Mouse (Mus musculus) left cerebral cortex, adult 9 months (tissue): ENCODE data around the gene Ccdc92b.
A peak's percentile ranks its signal among the peaks of the same experiment; 100 is the strongest.
"Not testable (repeated sequence)": the region's sequence is repeated elsewhere in the genome, so short reads cannot be mapped to it uniquely, and the experiment has no call there.

ENCODE experiments used
- DNase-seq, 2 experiments: peaks; one replicate each; pipeline ENCODE4 v3.0.0; 2022; ENCODE audit warnings: low spot score in 2 of 2

Gene Ccdc92b

GRCm38 (mm10) chr11:74619201-74619955 lies at the start of gene Ccdc92b:
Gene Ccdc92b (plus strand): TSS chr11:74619605.
- DNase-seq, result peak in 1 of 2 experiments; percentile 65

- no peak for DNase-seq
Measured at GRCm38 (mm10) chr11:74569735-74570134, 49.7 kb upstream of the Ccdc92b start.

DNA sequence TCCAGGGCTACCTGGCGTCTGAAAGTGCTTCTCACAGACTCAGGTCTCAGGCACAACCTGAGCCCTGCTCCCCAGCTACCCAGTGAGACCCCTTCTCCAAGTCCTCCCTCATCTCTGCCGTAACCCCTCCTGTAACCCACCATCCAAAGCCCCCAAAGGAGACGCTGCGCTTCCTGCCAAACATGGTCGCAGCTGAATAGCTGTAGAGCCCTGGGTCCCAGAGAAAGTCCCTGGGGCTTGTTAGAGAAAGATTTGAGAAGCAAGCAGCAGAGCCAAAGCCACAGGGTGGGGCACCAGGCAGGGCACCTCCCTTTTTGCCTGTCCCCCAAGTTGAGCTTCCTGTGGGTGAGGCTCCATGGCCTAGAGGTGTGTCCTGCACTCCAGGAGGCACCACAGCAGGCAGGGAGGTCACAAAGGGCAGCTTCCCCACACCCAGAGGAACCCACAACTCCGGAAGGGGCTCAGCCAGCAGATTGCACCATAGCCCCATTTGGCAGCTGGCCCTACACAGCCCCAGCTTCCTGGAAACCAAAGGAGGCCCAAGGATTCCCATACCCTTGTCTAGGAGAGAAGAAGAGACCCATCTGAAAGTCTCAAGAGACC lies 46.8 kb upstream of the Ccdc92b start:
- no peak for DNase-seq

DNA sequence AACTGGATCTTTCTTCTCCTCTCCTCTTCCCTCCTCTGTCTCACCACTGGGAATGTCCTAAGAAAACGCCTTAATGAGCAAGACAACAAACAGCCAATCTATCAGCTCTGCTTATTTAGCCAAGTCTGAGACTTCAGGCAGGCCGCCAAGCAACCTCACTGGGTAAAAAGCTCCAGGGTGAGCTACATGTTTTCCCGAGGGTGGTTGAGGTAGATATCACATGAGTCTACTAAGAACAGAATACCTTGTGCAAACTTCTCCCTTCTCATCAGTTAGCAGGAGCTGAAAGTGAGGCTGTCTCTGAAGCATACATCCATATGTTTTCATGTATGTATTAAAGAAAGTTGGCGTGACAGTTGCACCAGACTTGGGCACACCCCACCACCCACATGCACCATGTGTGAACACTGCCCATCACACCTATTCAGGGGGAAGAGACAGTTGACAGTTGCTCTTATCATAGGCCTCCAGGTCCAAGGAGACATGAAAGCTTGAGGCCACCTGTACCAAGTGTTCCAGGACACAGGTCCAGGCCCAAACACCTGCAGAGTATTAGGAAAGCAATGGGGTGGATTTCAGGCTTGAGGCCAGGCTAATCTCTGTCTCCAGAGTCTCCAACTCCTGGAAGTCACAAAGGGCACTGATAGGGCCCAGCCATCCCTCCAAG lies 44.5 kb upstream of the Ccdc92b start:
- DNase-seq, result no peak

GRCm38 (mm10) chr11:74575940-74576339 lies 43.5 kb upstream of the Ccdc92b start:
- DNase-seq, result peak in 1 of 2 experiments; percentile 68

- no peak for DNase-seq
Measured at GRCm38 (mm10) chr11:74577068-74577467, 42.3 kb upstream of the Ccdc92b start.

DNA sequence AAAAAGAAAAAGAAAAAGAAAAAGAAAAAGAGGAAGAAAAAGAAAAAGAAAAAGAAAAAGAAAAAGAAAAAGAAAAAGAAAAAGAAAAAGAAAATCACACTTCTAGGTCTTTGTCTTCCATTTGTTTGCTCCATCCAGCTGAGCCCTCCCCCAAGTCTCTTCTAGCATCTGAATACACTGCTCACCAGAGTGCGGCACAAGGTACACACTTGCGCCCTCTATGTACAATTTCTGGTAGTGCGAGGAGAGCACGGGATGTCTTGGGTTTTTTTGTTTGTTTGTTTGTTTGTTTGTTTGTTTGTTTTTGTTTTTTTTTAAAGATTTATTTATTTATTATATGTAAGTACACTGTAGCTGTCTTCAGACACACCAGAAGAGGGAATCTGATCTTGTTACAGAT lies 38.1 kb upstream of the Ccdc92b start:
- DNase-seq, result not testable (repeated sequence)

DNA sequence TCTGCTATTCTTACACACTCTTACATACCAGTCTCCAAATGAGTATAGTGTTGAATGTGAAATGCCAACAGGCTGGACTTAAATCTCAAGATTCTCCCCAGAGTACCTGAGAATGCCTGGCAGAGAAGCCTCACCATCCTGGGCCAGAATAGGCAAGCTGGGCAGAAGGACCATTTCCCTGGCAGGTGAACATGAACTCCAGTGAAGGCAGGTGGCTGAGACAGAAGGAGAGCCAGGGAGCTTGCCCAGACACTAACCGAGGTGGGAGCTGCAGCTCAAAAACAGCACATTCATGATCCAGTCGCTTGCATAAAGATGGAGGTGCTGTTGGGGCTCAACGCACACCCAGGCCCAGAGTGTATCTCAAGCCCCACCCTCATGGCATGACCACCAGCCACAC lies 36.9 kb upstream of the Ccdc92b start:
- DNase-seq, result no peak

- no peak for DNase-seq
Measured at GRCm38 (mm10) chr11:74583824-74584349, 35.5 kb upstream of the Ccdc92b start.

DNA sequence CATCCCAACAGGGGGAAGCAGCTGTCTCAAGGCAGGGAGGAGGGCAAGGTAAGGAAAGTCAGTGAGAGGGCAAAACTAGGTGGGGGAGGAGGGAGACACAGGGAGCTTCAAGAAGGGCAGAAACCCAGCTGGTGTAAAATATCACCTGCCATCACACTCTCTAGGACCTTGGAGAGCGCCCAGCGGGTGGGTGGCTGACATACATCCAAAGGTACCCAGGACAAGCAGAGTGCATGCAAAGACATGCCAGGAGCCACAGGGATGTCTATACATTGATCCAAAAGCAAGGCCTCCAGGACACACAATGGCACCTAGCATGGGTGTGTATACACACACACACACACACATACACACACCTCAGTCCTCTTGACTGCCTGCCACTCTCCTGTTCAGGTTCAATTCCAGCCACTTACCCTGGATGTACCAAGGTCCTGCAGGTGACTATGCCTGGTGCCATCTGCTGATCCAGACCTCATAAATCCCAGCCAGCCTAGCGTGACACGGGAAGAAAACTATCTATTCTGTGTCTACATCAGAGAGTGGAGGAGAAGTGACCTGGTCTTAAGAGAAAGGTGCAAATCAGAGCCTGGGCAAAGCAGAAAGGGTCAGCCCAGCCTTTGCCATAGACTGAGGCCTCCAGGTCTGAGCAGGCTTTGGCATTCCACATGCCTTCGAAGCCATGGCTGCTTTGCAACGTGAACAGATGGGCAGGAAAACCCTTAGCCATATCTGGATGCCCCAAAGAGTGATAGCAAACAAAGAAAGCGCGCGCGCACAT lies 34.3 kb upstream of the Ccdc92b start:
- DNase-seq, result no peak

- DNase-seq, result no peak
Measured at GRCm38 (mm10) chr11:74586401-74586800, 33.0 kb upstream of the Ccdc92b start.

DNA sequence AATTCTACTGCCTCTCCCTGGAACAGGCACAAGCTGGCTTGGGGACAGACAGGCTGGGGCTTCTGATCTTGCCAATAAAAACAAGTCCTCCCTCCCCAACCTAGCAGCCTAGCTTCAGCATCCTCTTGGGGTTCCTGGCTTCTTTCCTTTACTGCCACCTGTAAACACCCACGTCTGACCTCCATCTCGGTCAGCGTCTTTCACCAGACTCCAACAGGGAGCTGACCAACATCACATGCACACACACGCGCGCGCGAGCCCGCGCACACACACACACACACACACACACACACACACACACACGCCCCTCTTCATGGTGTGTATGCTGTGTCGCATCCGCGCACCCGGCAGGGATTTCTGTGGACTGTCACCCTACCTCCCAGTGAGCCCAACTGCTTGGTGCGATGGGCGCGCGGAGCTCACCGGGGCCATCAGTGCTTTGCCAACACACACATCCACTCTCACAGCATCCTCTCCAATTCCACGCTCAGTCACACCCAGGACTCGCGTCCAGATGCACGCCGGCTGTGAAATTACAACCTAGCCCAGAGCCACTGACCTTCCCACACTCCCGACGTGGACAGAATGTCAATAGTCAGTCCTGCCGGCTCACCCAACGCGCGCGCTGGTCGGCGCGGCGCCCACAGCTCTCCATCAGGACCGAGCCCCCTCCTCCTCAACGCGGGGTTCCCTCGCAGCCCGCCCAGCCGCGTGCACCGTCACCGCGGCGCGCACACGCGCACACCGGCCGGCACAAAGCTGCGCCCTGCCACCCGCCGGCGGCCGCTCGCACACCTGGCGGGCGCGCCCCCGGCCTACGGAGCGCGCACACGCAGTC lies 29.8 kb upstream of the Ccdc92b start:
- peak in 1 of 2 experiments; percentile 50 for DNase-seq

DNA sequence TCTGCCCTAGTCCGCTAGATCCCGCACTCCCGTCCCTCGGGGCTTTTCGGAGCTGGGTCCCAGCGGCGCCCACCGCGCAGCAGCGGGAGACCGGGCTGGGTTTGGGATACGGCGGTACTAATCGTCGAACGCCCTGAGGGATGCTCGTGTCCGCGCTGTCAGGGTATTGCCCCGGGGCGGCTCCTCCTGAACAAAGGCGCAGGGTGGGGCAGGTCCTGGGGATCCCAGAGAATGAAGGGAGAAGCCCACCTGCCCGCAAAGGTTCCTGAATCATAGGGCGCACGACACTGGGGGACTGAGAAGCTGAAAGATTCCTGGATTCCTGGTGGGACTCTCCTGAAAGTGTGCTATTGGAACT lies 29.2 kb upstream of the Ccdc92b start:
- no peak for DNase-seq

DNA sequence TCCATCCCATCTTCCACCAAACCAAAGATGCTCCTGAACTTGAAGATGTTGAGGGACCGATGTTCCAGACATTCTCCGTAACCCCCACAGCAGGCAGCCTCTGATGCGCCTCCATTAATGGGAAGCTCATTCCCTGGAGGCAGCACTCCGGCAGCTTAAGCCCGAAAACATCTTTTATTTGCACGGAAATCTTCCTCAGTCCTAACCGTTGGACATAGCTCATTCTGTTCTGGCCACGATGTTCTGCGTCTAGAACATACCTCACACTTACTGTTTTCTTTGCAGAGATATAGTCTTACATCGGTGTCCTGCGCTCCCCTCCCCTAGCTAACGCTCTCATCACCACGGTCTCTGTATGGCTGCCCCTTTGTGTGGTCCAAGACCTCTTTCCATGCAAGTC lies 28.7 kb upstream of the Ccdc92b start:
- no peak for DNase-seq

DNA sequence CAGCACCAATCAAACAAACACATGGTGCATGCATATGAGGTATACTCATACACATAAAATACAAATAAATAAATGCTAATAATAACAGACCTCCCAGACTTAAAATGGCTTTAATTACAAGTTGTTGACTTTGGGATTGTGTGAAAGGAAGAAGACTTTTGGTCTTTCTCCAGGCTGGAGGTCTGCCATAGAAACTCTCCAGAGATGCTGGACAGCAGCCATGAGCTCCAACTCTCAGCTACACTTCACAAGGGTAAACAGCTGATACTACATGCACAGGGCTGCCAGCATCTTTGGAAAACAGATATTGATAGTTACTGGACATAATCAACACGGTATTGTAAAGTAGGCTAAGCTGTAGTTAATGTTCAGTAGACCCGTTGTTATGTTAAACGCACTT lies 27.2 kb upstream of the Ccdc92b start:
- no peak for DNase-seq

DNA sequence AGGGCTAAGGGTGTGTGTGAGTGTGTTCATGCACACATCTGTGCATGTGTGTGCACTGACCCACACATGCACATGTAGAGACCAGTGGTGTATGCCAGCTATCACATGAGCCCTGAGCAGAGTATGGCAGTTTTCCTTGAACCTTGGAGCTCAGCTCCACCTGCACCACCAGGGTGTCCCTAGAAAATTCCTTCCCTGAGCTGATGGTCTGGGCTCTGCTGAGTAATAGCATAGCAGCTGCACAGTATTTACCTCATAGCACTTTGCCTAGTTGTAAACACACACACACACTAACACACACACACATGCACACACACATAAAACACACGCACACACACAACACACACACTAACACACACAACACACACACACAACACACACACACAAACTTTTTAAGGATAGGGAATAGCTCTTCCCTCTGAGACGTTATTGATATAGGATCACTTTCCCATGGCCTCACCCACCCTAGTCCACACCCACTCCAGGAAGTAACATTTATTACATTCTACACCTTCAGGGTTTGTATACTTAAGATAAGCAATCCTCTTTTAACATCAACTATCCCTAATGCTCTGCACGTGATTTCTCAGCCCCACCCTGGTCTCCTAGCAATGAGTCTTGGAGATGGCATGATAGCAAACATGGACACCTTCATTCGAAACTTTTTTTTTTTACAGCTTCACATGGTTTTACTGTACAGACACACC lies 22.0 kb upstream of the Ccdc92b start:
- no peak for DNase-seq

DNA sequence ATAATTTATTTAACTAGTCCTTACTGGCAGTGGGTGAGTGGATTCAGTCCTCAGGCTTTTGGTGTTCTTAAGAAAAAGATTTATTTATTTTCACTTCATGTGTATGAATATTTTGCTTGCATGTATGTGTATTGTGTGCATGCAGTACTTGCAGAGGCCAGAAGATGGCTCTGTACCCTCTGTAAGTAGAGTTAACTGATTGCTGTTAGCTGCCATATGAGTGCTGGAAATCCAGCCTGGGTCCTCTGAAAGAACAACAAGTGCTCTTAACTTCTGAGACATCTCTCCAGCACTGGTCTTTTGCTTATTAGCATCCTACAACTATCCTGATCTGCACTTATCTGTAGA lies 21.4 kb upstream of the Ccdc92b start:
- no peak for DNase-seq

DNA sequence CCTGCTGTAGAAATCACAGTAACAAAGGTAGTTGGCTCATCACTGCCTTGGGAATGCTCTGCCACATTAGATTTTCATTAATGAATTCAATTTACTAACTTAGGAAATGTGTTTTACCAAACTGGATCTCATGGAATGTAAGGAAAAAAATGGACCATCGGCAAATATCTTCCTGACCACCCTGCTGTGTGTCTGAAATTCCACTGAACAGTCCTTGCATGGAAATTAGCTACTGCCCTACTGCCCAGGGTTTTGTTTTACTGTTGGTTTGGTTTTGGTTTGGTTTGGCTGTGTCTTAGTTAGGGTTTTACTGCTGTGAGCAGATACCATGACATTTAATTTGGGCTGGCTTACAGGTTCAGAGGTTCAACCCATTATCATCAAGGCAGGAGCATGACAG lies 17.1 kb upstream of the Ccdc92b start:
- no peak for DNase-seq

GRCm38 (mm10) chr11:74610068-74610467 lies 9.3 kb upstream of the Ccdc92b start:
- no peak for DNase-seq

DNA sequence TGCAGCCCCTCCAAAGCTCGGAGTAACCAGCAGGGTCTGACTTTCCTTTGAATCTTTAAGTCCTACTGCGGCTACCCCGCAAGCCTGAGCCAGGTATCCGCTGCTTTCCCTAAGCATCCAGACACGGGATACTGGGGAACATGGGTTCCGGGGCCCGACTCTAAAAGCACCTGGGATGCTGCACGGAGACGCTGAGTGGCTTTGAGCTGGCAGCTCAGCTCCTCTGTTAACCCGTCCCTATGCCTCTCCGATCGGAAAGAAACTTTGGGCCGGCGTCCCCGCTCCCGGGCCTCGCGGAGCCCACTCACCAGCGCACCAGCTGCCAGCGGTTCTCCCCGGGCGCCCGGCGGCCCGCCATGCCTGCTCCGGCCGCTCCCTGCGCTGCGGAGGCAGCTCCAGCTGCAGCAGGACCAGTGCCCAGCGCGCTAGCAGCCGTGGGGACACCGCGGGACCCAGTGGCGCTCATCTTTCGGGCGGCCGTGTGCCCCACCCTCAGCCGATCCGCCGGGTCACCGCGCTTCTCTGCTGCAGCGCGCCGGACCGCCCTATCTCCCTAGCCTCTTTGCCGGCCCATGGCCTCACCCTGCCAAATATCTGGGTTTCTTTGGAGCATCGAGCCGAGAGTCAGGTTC lies 8.7 kb upstream of the Ccdc92b start, which contains the start of gene Rap1gap2:
Rap1gap2 (minus strand) TSS at position 371 of the 632 bp plus-strand sequence.
- no peak for DNase-seq
